23 mouse cellular contexts compared by ENCODE assay signal in the genomic region with DNA sequence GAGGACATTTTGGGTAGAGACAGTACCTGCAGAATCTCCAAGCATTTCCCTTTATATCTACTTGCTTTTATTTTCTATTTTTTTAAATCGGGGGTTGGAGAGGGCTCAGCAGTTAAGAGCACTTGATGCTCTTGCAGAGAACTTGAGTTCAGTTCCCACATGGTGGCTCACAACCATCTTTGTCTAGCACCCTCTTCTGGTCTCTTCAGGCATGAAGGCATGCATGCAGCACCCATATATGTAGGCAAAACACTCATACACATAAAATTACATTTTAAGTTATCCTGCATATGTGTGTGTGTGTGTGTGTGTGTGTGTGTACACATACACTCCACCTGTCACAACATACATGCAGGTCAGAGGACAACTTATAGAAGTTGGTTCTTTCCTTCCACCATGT. TPM values are rescaled to one million over a fixed set of nuclear protein-coding genes. Genes with fewer than 3 reads are reported as not detected.
DNase-seq lines count a peak whose midpoint lies in the region; ATAC-seq and TF ChIP-seq lines count a peak whose summit lies in the region.
"Had no signal": no experiment of that assay in that cellular context is flagged by ENCODE, and none has a peak within 500 bp of the region (broad histone marks: within the 10 kb centered on the region; RNA-seq: fewer than 3 reads in every experiment).

No protein-coding gene starts in this region.

- 0 out of 2 replicates have a peak, but pooled peaks have one; percentile 2 for TF ChIP-seq CTCF in gastrocnemius, adult 2 months (IDR thresholded peaks at IDR 0.05)
- TF ChIP-seq CTCF in kidney, postnatal 0 days (IDR thresholded peaks at IDR 0.05; ENCODE audit: low read depth): 0 out of 2 replicates have a peak, but pooled peaks have one; percentile 12

- no peak for ATAC-seq in kidney, postnatal 0 days (replicated peaks; ENCODE audit: low FRiP score, low read depth)
- ATAC-seq in frontal cortex, adult (ENCODE audit: low TSS enrichment): no peak
- ATAC-seq: forebrain, embryonic 14.5 days; hindbrain, postnatal 0 days; intestine, embryonic 16.5 days had no signal

- H3K27ac ChIP-seq in gastrocnemius, adult 2 months: no peak overlapping the region
- H3K27ac ChIP-seq in kidney, postnatal 0 days: no peak overlapping the region
- H3K27ac ChIP-seq: embryonic facial prominence, embryonic 15.5 days; forebrain, embryonic 10.5 days; heart, embryonic 10.5 days; hindbrain, embryonic 13.5 days; hindbrain, postnatal 0 days had no signal

- H3K9me3 ChIP-seq in kidney, postnatal 0 days (replicated peaks; ENCODE audit: low read length): no peaks in the 10 kb centered on the region
- H3K9me3 ChIP-seq: embryonic facial prominence, embryonic 15.5 days; forebrain, embryonic 10.5 days; heart, embryonic 10.5 days; hindbrain, embryonic 13.5 days had no signal

- WGBS in kidney, postnatal 0 days: 100% methylated on average over 1 of the region's 1 CpGs

- no peak overlapping the region for H3K9ac ChIP-seq in kidney, postnatal 0 days (ENCODE audit: low read depth, low read length)
- H3K9ac ChIP-seq: embryonic facial prominence, embryonic 15.5 days; hindbrain, embryonic 13.5 days had no signal

- no peaks in the 10 kb centered on the region for H3K27me3 ChIP-seq in kidney, postnatal 0 days (ENCODE audit: insufficient read depth, low read length)
- H3K27me3 ChIP-seq: embryonic facial prominence, embryonic 15.5 days; hindbrain, embryonic 13.5 days had no signal

- peaks cover 58% of the 10 kb centered on the region for H3K36me3 ChIP-seq in kidney, postnatal 0 days (ENCODE audit: insufficient read depth, low read length)

- no peaks in the 10 kb centered on the region for H3K4me1 ChIP-seq in kidney, postnatal 0 days (replicated peaks; ENCODE audit: insufficient read depth, low read length)
- H3K4me1 ChIP-seq: embryonic facial prominence, embryonic 15.5 days; forebrain, embryonic 10.5 days; heart, embryonic 10.5 days; hindbrain, embryonic 13.5 days had no signal

- intact Hi-C loops in gastrocnemius, adult 2 months (cut with DNase I): loop anchor here (2.0 kb wide), 1 partner anchor 69 kb away; no protein-coding TSS in a partner anchor
- intact Hi-C loops in gastrocnemius, postnatal 14 days (cut with DNase I; ENCODE audit: low total_unique reads): no loop called here

- DNase-seq in gastrocnemius, adult 2 months: no peak
- no peak for DNase-seq in gastrocnemius, postnatal 14 days
- DNase-seq in kidney, postnatal 0 days (ENCODE audit: low spot score): no peak
- no peak for DNase-seq in kidney, postnatal 36 days
- peak; percentile 15 for DNase-seq in 416B (ENCODE audit: low read depth)
- peak; percentile 22 for DNase-seq in ES-CJ7 (ENCODE audit: low read depth, low spot score)
- DNase-seq in thymus, postnatal 4 days: no peak
- DNase-seq: adrenal gland, postnatal 10 days; cerebellum, adult 11 months; cerebellum, adult 8-10 months; cerebellum, postnatal 14 days; embryo, embryonic 11 days; gastrocnemius, postnatal 10 days; heart, postnatal 10 days had no signal

- no peak overlapping the region for H3K4me3 ChIP-seq in gastrocnemius, adult 2 months
- H3K4me3 ChIP-seq in kidney, postnatal 0 days (replicated peaks; ENCODE audit: low read depth, low read length): no peak overlapping the region
- H3K4me3 ChIP-seq: embryonic facial prominence, embryonic 15.5 days; erythroblast, embryonic 14.5 days; forebrain, embryonic 10.5 days; heart, embryonic 10.5 days; hindbrain, embryonic 13.5 days had no signal

- no peak overlapping the region for H3K4me2 ChIP-seq in kidney, postnatal 0 days (ENCODE audit: low read length)
- H3K4me2 ChIP-seq: embryonic facial prominence, embryonic 15.5 days; hindbrain, embryonic 13.5 days had no signal

RNA-seq across cellular contexts. Expression of a gene that starts 17.5 kb away (rescaled TPM):
- 10 to 100 TPM; 19.8 to 26.1 TPM for total RNA-seq in gastrocnemius, adult 2 months (2021)
- 10 to 100 TPM; 20.1 to 21.8 TPM for total RNA-seq in gastrocnemius, postnatal 14 days (2021)
- polyA plus RNA-seq in kidney, postnatal 0 days (2015; fragmentation: Nextera tagmentation; extraction: Ambion mirVana): 23.9 and 25.4 TPM in 2 replicates

Comparison
In these comparisons a context has a peak if more than half of its experiments do, and no peak if none do; other contexts are left out.
1. DNase-seq: peak in 416B (single experiment) and ES-CJ7 (single experiment); none in gastrocnemius, adult 2 months (single experiment), gastrocnemius, postnatal 14 days (single experiment), kidney, postnatal 0 days (single experiment), kidney, postnatal 36 days (0 of 2) and thymus, postnatal 4 days (single experiment).